Mouse (Mus musculus): Measurements from ENCODE around the gene Inpp5a.

GRCm38 (mm10) chr7:139360890-139361559 is 27.9 kb upstream of the Inpp5a start:
- no peak for TF ChIP-seq CTCF (IDR thresholded peaks at IDR 0.05; ENCODE audit: borderline replicate concordance, extremely low read depth, insufficient read depth, insufficient read length)
- no peak for TF ChIP-seq POLR2A (IDR thresholded peaks at IDR 0.05; ENCODE audit: borderline replicate concordance, extremely low read depth, insufficient read depth, insufficient read length, poor library complexity, severe bottlenecking)

Measured in brain, embryonic 14.5 days (tissue).